Mouse (Mus musculus) 3134 (cell line): ENCODE measurements around the gene Ghdc.

Experiments used
- DNase-seq: peaks from one replicate; pipeline ENCODE4 v3.0.0-alpha.2; 2011; ENCODE audit warnings: low spot score; ENCODE audit not compliant: insufficient read length; ENCODE audit errors: extremely low read depth

Ghdc gene

GRCm38 (mm10) chr11:100784286-100784685 is 13.5 kb upstream of the Ghdc start:
- no peak for DNase-seq

GRCm38 (mm10) chr11:100782568-100782967 is 11.8 kb upstream of the Ghdc start:
- DNase-seq: no peak

GRCm38 (mm10) chr11:100781763-100782475 is 11.2 kb upstream of the Ghdc start:
- DNase-seq: no peak

GRCm38 (mm10) chr11:100780247-100780646 is 9.5 kb upstream of the Ghdc start:
- DNase-seq: no peak

- DNase-seq: no peak
Measured at GRCm38 (mm10) chr11:100778069-100778468, 7.3 kb upstream of the Ghdc start.

GRCm38 (mm10) chr11:100775921-100776320 is 5.2 kb upstream of the Ghdc start:
- no peak for DNase-seq

- no peak for DNase-seq
Measured at GRCm38 (mm10) chr11:100774261-100774660, 3.5 kb upstream of the Ghdc start.

- DNase-seq: peak; percentile 38
Measured at GRCm38 (mm10) chr11:100769980-100770379, 777 bp downstream of the Ghdc start.

- no peak for DNase-seq
Measured at GRCm38 (mm10) chr11:100767871-100768270, 2.9 kb downstream of the Ghdc start.

- DNase-seq: no peak
Measured at GRCm38 (mm10) chr11:100766726-100767125, 4.0 kb downstream of the Ghdc start.

GRCm38 (mm10) chr11:100762831-100763230 is 7.9 kb downstream of the Ghdc start, which contains the start of gene Hcrt:
Hcrt (minus strand) TSS chr11:100762931.
- DNase-seq: no peak

- no peak for DNase-seq
Measured at GRCm38 (mm10) chr11:100761547-100762045, 9.2 kb downstream of the Ghdc start.

- DNase-seq: no peak
Measured at GRCm38 (mm10) chr11:100759611-100760233, 11.0 kb downstream of the Ghdc start, which contains the start of gene Kcnh4. Kcnh4 (minus strand) TSS chr11:100759942.

GRCm38 (mm10) chr11:100758707-100759610 is 11.8 kb downstream of the Ghdc start:
- DNase-seq: no peak

- no peak for DNase-seq
Measured at GRCm38 (mm10) chr11:100757566-100757965, 13.2 kb downstream of the Ghdc start.

- DNase-seq: no peak
Measured at GRCm38 (mm10) chr11:100756476-100756875, 14.3 kb downstream of the Ghdc start.

- DNase-seq: no peak
Measured at GRCm38 (mm10) chr11:100754693-100755057, 16.1 kb downstream of the Ghdc start.

- DNase-seq: no peak
Measured at GRCm38 (mm10) chr11:100754021-100754692, 16.6 kb downstream of the Ghdc start.

- DNase-seq: no peak
Measured at GRCm38 (mm10) chr11:100752294-100752693, 18.5 kb downstream of the Ghdc start.

GRCm38 (mm10) chr11:100750127-100750526 is 20.6 kb downstream of the Ghdc start:
- no peak for DNase-seq
